ENCODE assay signal across 18 mouse cellular contexts in genomic region chr12:5387112-5387511, GRCm38 (mm10). TPM values are rescaled to one million over a fixed set of nuclear protein-coding genes. Genes with fewer than 3 reads are reported as not detected.
"Had no signal": no experiment of that assay in that cellular context is flagged by ENCODE, and none has a peak within 500 bp of the region (broad histone marks: within the 10 kb centered on the region; RNA-seq: fewer than 3 reads in every experiment).

No protein-coding gene starts in this region.

- DNase-seq: kidney, adult 8-10 months; kidney, postnatal 25 days; liver, postnatal 0 days; lung, postnatal 10 days; lung, postnatal 4 days; thymus, adult 2 months; thymus, postnatal 14 days; thymus, postnatal 4 days had no signal

- H3K27ac ChIP-seq: layer of hippocampus, adult 2 months; limb, embryonic 12.5 days; limb, embryonic 15.5 days; liver, embryonic 14.5 days; lung, embryonic 15.5 days; stomach, postnatal 0 days had no signal

- H3K4me2 ChIP-seq: limb, embryonic 12.5 days; limb, embryonic 15.5 days; liver, embryonic 11.5 days; lung, embryonic 15.5 days; midbrain, embryonic 11.5 days had no signal

- H3K4me3 ChIP-seq: layer of hippocampus, adult 2 months; limb, embryonic 12.5 days; limb, embryonic 15.5 days; lung, embryonic 15.5 days had no signal

- H3K36me3 ChIP-seq: limb, embryonic 12.5 days; limb, embryonic 15.5 days; lung, embryonic 15.5 days had no signal

- H3K9me3 ChIP-seq: limb, embryonic 12.5 days; limb, embryonic 15.5 days; lung, embryonic 15.5 days had no signal

- H3K4me1 ChIP-seq: limb, embryonic 15.5 days; lung, embryonic 15.5 days had no signal

- H3K27me3 ChIP-seq: limb, embryonic 12.5 days; limb, embryonic 15.5 days; lung, embryonic 15.5 days had no signal

- H3K9ac ChIP-seq: limb, embryonic 12.5 days; limb, embryonic 15.5 days; liver, embryonic 14.5 days; liver, postnatal 0 days; lung, embryonic 15.5 days had no signal

- ATAC-seq: liver, postnatal 0 days had no signal

RNA-seq across cellular contexts. Expression of gene Klhl29, which starts 11.6 kb away (rescaled TPM):
- total RNA-seq: megakaryocyte progenitor cell, adult 5-6 weeks; megakaryocyte-erythroid progenitor cell, adult 5-6 weeks had no signal
